Mouse (Mus musculus): Measurements from ENCODE around the gene Fut11.

GRCm38 (mm10) chr14:20664436-20664835, 30.3 kb upstream of the Fut11 start:
- TF ChIP-seq CTCF (IDR thresholded peaks at IDR 0.05; ENCODE audit: low read depth, low read length) (no peak), EP300 (IDR thresholded peaks at IDR 0.05; ENCODE audit: insufficient read depth, low read depth, low read length) (no peak)

Measured in ES-Bruce4 (cell line).